Mouse (Mus musculus): ENCODE data around the gene Omt2a. TPM values are rescaled to one million over a fixed set of nuclear protein-coding genes. Genes with fewer than 3 reads are reported as not detected.

The Omt2a gene
- total RNA-seq (2012; rRNA removed) (not detected in 2 replicates), total RNA-seq (2014; rRNA removed) (not detected in 2 replicates), polyA plus RNA-seq (2012; ENCODE audit: insufficient read length, low read depth) (not detected in 2 replicates)

DNA sequence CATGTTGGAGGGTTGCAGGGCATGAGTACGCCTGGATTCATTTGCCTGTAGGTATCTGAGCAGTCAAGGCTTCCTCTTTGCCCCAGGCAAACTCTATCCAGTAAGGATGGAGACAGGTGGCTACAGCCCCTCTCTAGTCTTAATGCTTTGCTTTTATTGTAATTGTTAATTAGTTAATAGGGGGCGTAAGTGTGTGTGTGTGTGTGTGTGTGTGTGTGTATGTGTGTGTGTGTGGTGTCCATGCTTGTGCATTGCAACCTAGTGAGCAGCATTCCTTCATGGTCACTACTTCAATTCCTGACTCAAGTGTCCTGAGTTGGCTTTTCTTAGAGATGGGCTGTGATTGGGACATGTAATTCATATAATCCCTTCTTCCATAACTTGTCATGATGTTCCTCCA, at the start of gene Omt2a:
Gene Omt2a, minus strand, starts transcription at position 101 of the 400 bp plus-strand sequence.
- dilution Hi-C loops (cut with MboI; ENCODE audit: extremely low pct_ligation_motif_present, extremely low pct_unique_long_range_greater_than_20kb, low sequenced_read_pairs), result no loop called here
- no peak within 1 kb of the TSS for H3K9ac ChIP-seq (ENCODE audit: insufficient read depth, low read depth)

GRCm38 (mm10) chr9:78363374-78363773, 48.8 kb upstream of the Omt2a start:
- Histone ChIP-seq H3K79me2 (replicated peaks; ENCODE audit: control insufficient read depth, extremely low read depth, insufficient read depth, poor library complexity, severe bottlenecking) (no peaks in the 10 kb centered on the region), H3K27me3 (replicated peaks) (peaks cover 26% of the 10 kb centered on the region), H3K4me2 (ENCODE audit: insufficient read depth, low read depth, poor library complexity, severe bottlenecking) (no peak overlapping the region), H3K27ac (ENCODE audit: insufficient read depth, low read depth) (no peak overlapping the region), H3K36me3 (replicated peaks in 1 of 2; ENCODE audit: control insufficient read depth in 1 of 2, insufficient read depth in 1 of 2, low read length in 1 of 2) (no peaks in the 10 kb centered on the region), H3K9me3 (replicated peaks; ENCODE audit: low read length) (no peaks in the 10 kb centered on the region), H3K4me1 (ENCODE audit: control insufficient read depth in 1 of 2, insufficient read depth in 2 of 2) (no peaks in the 10 kb centered on the region), H3K4me3 (replicated peaks in 1 of 3; ENCODE audit: low read depth in 2 of 3, low read length in 2 of 3, poor library complexity in 1 of 3) (no peak overlapping the region), H3K9ac (ENCODE audit: insufficient read depth, low read depth) (no peak overlapping the region)
- TF ChIP-seq PAX5 (IDR thresholded peaks at IDR 0.05; ENCODE audit: low read length) (no peak), ETS1 (conservative IDR thresholded peaks at IDR 0.05; ENCODE audit: low read depth, low read length) (no peak), GABPA (IDR thresholded peaks at IDR 0.05; ENCODE audit: insufficient replicate concordance, low read depth, low read length) (no peak), NELFE (IDR thresholded peaks at IDR 0.05; ENCODE audit: low read depth, low read length) (no peak), CHD2 (IDR thresholded peaks at IDR 0.05; ENCODE audit: low read length) (no peak), ZNF384 (IDR thresholded peaks at IDR 0.05; ENCODE audit: low read depth, low read length) (no peak), MAX (IDR thresholded peaks at IDR 0.05; ENCODE audit: low read length) (no peak), HCFC1 (IDR thresholded peaks at IDR 0.05; ENCODE audit: low read depth, low read length) (no peak), NRF1 (IDR thresholded peaks at IDR 0.05; ENCODE audit: low read depth, low read length) (no peak), MAZ (IDR thresholded peaks at IDR 0.05; ENCODE audit: low read depth, low read length) (no peak), USF1 (IDR thresholded peaks at IDR 0.05; ENCODE audit: low read depth, low read length) (no peak), SMC3 (IDR thresholded peaks at IDR 0.05; ENCODE audit: low read depth, low read length) (no peak), EP300 (IDR thresholded peaks at IDR 0.05; ENCODE audit: low read length) (no peak)
- no peak for DNase-seq (ENCODE audit: extremely low read depth)
- dilution Hi-C loops (cut with MboI; ENCODE audit: extremely low pct_ligation_motif_present, extremely low pct_unique_long_range_greater_than_20kb, low sequenced_read_pairs), result no loop called here
- in situ Hi-C loops (cut with MboI; ENCODE audit: low pct_ligation_motif_present, low pct_unique_long_range_greater_than_20kb, low sequenced_read_pairs), result loop anchor here (10.0 kb wide), 1 partner anchor 171 kb away; no protein-coding TSS in a partner anchor

More for the DNA sequence above, at the start of gene Omt2a:
- Histone ChIP-seq H3K4me3 (replicated peaks in 1 of 3; ENCODE audit: low read depth in 2 of 3, low read length in 2 of 3, poor library complexity in 1 of 3) (no peak within 1 kb of the TSS), H3K27me3 (replicated peaks) (no peaks in the 10 kb centered on the region), H3K4me1 (ENCODE audit: control insufficient read depth in 1 of 2, insufficient read depth in 2 of 2) (peaks cover 5 to 7% of the 10 kb centered on the region in 2 experiments; a peak in 2 of 4 replicates), H3K79me2 (replicated peaks; ENCODE audit: control insufficient read depth, extremely low read depth, insufficient read depth, poor library complexity, severe bottlenecking) (no peaks in the 10 kb centered on the region), H3K27ac (ENCODE audit: insufficient read depth, low read depth) (no peak within 1 kb of the TSS), H3K36me3 (replicated peaks in 1 of 2; ENCODE audit: control insufficient read depth in 1 of 2, insufficient read depth in 1 of 2, low read length in 1 of 2) (no peaks in the 10 kb centered on the region), H3K9me3 (replicated peaks; ENCODE audit: low read length) (no peaks in the 10 kb centered on the region), H3K4me2 (ENCODE audit: insufficient read depth, low read depth, poor library complexity, severe bottlenecking) (no peak within 1 kb of the TSS)
- no peak for DNase-seq (ENCODE audit: extremely low read depth)
- in situ Hi-C loops (cut with MboI; ENCODE audit: low pct_ligation_motif_present, low pct_unique_long_range_greater_than_20kb, low sequenced_read_pairs), result no loop called here
- no peak for TF ChIP-seq CTCF (conservative IDR thresholded peaks at IDR 0.05 in 1 of 2, IDR thresholded peaks at IDR 0.05 in 1 of 2; ENCODE audit: low read depth in 2 of 2, low read length in 2 of 2)
- no peak for TF ChIP-seq UBTF (IDR thresholded peaks at IDR 0.05; ENCODE audit: low read depth, low read length)
- no peak for TF ChIP-seq ZKSCAN1 (IDR thresholded peaks at IDR 0.05; ENCODE audit: borderline replicate concordance, low read depth, low read length)
- TF ChIP-seq PAX5 (IDR thresholded peaks at IDR 0.05; ENCODE audit: low read length), result no peak
- no peak for TF ChIP-seq CHD1 (IDR thresholded peaks at IDR 0.05; ENCODE audit: low read depth, low read length)
- no peak for TF ChIP-seq NELFE (IDR thresholded peaks at IDR 0.05; ENCODE audit: low read depth, low read length)
- no peak for TF ChIP-seq E2F4 (IDR thresholded peaks at IDR 0.05; ENCODE audit: insufficient replicate concordance, low read depth, low read length)
- no peak for TF ChIP-seq POLR2A (IDR thresholded peaks at IDR 0.05; ENCODE audit: low read depth, low read length)
- TF ChIP-seq EP300 (IDR thresholded peaks at IDR 0.05; ENCODE audit: low read length), result no peak
